ENCODE assay signal across 8 mouse cellular contexts in the genomic region with DNA sequence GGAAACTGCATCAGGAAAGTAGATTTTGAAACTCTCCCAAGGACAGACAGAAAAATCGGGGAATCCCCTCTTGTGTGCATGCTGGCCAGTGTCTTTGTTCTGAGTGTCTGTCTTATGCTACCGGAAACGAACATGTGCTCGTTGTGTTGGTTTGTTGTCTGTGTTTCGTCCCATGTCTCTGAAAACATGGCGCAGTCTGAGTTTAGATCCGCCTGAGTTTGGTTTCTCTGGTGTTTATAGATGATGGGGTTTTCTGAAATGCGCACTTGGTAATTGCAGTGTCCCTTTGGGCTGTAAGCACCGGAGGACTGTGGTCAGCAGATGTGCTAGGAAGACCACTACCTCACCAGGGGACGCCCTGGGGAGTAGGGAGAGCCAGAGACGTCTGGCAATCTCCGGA. TPM values are rescaled to one million over a fixed set of nuclear protein-coding genes. Genes with fewer than 3 reads are reported as not detected.
A peak's percentile ranks its signal among the peaks of the same experiment; 100 is the strongest.
DNase-seq lines count a peak whose midpoint lies in the region; ATAC-seq and TF ChIP-seq lines count a peak whose summit lies in the region.

No protein-coding gene starts in this region.

- no peak for TF ChIP-seq CTCF in lung, adult 2 months (IDR thresholded peaks at IDR 0.05; ENCODE audit: insufficient read depth, low read length)

- no peak for DNase-seq in lung, adult 2 months
- DNase-seq in lung, postnatal 25 days (ENCODE audit: low spot score) = no peak
- DNase-seq in c-Kit-positive CD71-negative TER-119-negative erythroid progenitor cells, embryonic 14.5 days (ENCODE audit: low read depth) = peak; percentile 12
- DNase-seq in liver (peak; percentile 6), MN1 (ENCODE audit: low spot score) (no peak)
- DNase-seq in layer of hippocampus, adult 9-11 months = no peak

- WGBS in lung, adult 2 months = 9% methylated on average over 12 of the region's 12 CpGs
- WGBS in heart, embryonic 14.5 days = 2% methylated on average over 12 of the region's 12 CpGs
- WGBS in neural tube, embryonic 14.5 days = 16% methylated on average over 12 of the region's 12 CpGs

- ATAC-seq in heart, embryonic 14.5 days (ENCODE audit: insufficient number of reproducible peaks, insufficient read depth, low FRiP score, low read depth) = no peak
- no peak for ATAC-seq in neural tube, embryonic 14.5 days (ENCODE audit: low read depth)

- peak overlapping the region; percentile 69 for H3K4me3 ChIP-seq in lung, adult 2 months (replicated peaks; ENCODE audit: extremely low read depth, low read depth, low read length)
- peak overlapping the region; percentile 46 to 73 for H3K4me3 ChIP-seq in heart, embryonic 14.5 days (ENCODE audit: control insufficient read depth in 1 of 2, insufficient read depth in 1 of 2, low read depth in 1 of 2, low read length in 2 of 2)
- H3K4me3 ChIP-seq in neural tube, embryonic 14.5 days (ENCODE audit: low read depth, low read length) = peak overlapping the region; percentile 26

- peak overlapping the region; percentile 72 for H3K9ac ChIP-seq in heart, embryonic 14.5 days (ENCODE audit: low read length)
- no peak overlapping the region for H3K9ac ChIP-seq in neural tube, embryonic 14.5 days (replicated peaks; ENCODE audit: low read depth, low read length)

- peak overlapping the region; percentile 33; a peak in 1 of 4 replicates for H3K27ac ChIP-seq in heart, embryonic 14.5 days (replicated peaks in 1 of 2; ENCODE audit: control insufficient read depth in 1 of 2, insufficient read depth in 1 of 2, low read depth in 2 of 2, low read length in 2 of 2)
- H3K27ac ChIP-seq in neural tube, embryonic 14.5 days (ENCODE audit: low read depth, low read length) = no peak overlapping the region

- no peaks in the 10 kb centered on the region for H3K36me3 ChIP-seq in heart, embryonic 14.5 days (ENCODE audit: control insufficient read depth, insufficient read depth, low read length)
- H3K36me3 ChIP-seq in neural tube, embryonic 14.5 days (ENCODE audit: control insufficient read depth, insufficient read depth, low read length) = no peaks in the 10 kb centered on the region

- H3K4me2 ChIP-seq in heart, embryonic 14.5 days (ENCODE audit: low read length) = peak overlapping the region; percentile 69
- peak overlapping the region; percentile 35 for H3K4me2 ChIP-seq in neural tube, embryonic 14.5 days (ENCODE audit: low read depth, low read length)

- H3K27me3 ChIP-seq in heart, embryonic 14.5 days (ENCODE audit: control insufficient read depth, insufficient read depth, low read length) = no peaks in the 10 kb centered on the region
- H3K27me3 ChIP-seq in neural tube, embryonic 14.5 days (ENCODE audit: control insufficient read depth, insufficient read depth, low read length) = no peaks in the 10 kb centered on the region

- TF ChIP-seq POLR2A in lung, adult 2 months (IDR thresholded peaks at IDR 0.05; ENCODE audit: borderline replicate concordance, extremely low read depth, low read depth, low read length) = no peak

- H3K9me3 ChIP-seq in heart, embryonic 14.5 days (ENCODE audit: control insufficient read depth, low read length) = no peaks in the 10 kb centered on the region
- no peaks in the 10 kb centered on the region for H3K9me3 ChIP-seq in neural tube, embryonic 14.5 days (ENCODE audit: control insufficient read depth, low read length)

- no peaks in the 10 kb centered on the region for H3K4me1 ChIP-seq in lung, adult 2 months (ENCODE audit: control insufficient read depth, insufficient read depth, low read length)
- H3K4me1 ChIP-seq in heart, embryonic 14.5 days (ENCODE audit: control insufficient read depth in 2 of 2, insufficient read depth in 2 of 2, low read length in 2 of 2) = no peaks in the 10 kb centered on the region
- H3K4me1 ChIP-seq in neural tube, embryonic 14.5 days (ENCODE audit: control insufficient read depth, insufficient read depth, low read length) = no peaks in the 10 kb centered on the region

RNA-seq across cellular contexts. Expression of a gene that starts 9.3 kb away (rescaled TPM):
- not detected in 2 replicates for polyA plus RNA-seq in lung, adult 2 months (2012; rRNA removed)
- not detected in 2 replicates for polyA plus RNA-seq in heart, embryonic 14.5 days (2014; fragmentation: Nextera tagmentation; extraction: Ambion mirVana)
- not detected in 2 replicates for polyA plus RNA-seq in neural tube, embryonic 14.5 days (2014; fragmentation: Nextera tagmentation; extraction: Ambion mirVana)

RNA-seq across cellular contexts. Expression of a gene that starts 21.3 kb away (rescaled TPM):
- polyA plus RNA-seq in lung, adult 2 months (2012; rRNA removed) = 0.16 and 0.19 TPM in 2 replicates
- 0.12 TPM in 1 of 2 replicates, not detected in the other for polyA plus RNA-seq in heart, embryonic 14.5 days (2014; fragmentation: Nextera tagmentation; extraction: Ambion mirVana)
- polyA plus RNA-seq in neural tube, embryonic 14.5 days (2014; fragmentation: Nextera tagmentation; extraction: Ambion mirVana) = 0.06 TPM in 1 of 2 replicates, not detected in the other

RNA-seq across cellular contexts. Expression of a gene that starts 26.9 kb away (rescaled TPM):
- 1.7 and 2.7 TPM in 2 replicates for polyA plus RNA-seq in lung, adult 2 months (2012; rRNA removed)
- not detected in 2 replicates for polyA plus RNA-seq in heart, embryonic 14.5 days (2014; fragmentation: Nextera tagmentation; extraction: Ambion mirVana)
- polyA plus RNA-seq in neural tube, embryonic 14.5 days (2014; fragmentation: Nextera tagmentation; extraction: Ambion mirVana) = not detected in 2 replicates

RNA-seq across cellular contexts. Expression of a gene that starts 43.0 kb away (rescaled TPM):
- polyA plus RNA-seq in lung, adult 2 months (2012; rRNA removed) = 1.4 and 1.5 TPM in 2 replicates
- 4.6 and 4.8 TPM in 2 replicates for polyA plus RNA-seq in heart, embryonic 14.5 days (2014; fragmentation: Nextera tagmentation; extraction: Ambion mirVana)
- 0.63 and 4.0 TPM in 2 replicates for polyA plus RNA-seq in neural tube, embryonic 14.5 days (2014; fragmentation: Nextera tagmentation; extraction: Ambion mirVana)

Comparison
In these comparisons a context has a peak if more than half of its experiments do, and no peak if none do; other contexts are left out.
1. DNase-seq: peak in c-Kit-positive CD71-negative TER-119-negative erythroid progenitor cells, embryonic 14.5 days (single experiment) and liver (single experiment); none in lung, adult 2 months (single experiment), lung, postnatal 25 days (single experiment), MN1 (single experiment) and layer of hippocampus, adult 9-11 months (single experiment).
2. Peak in every context shown above with its lines, with median percentiles within 50 percentile points of each other: H3K4me3 ChIP-seq.